Mouse (Mus musculus) lung, embryonic 15.5 days (tissue): ENCODE data around the gene Bcar1. TPM values are rescaled to one million over a fixed set of nuclear protein-coding genes. Genes with fewer than 3 reads are reported as not detected.

Experiments
- microRNA-seq: library from miRNA; unstranded; fragments of <30 nt; microRNA quantifications from one replicate; pipeline ENCODE4, GENCODE M21; 2016
- polyA plus RNA-seq: library from polyadenylated mRNA; unstranded; fragments of >200 nt; fragmentation: Nextera tagmentation; extraction: Ambion mirVana; gene quantifications from 2 replicates; pipeline ENCODE4 v1.2.1, GENCODE M21; 2015

The Bcar1 gene
- polyA plus RNA-seq, 1 experiment from 2014 or later = 42.6 TPM

Small RNAs within 50 kb of the gene (microRNA-seq; reads per million reads assigned to microRNA genes)
- gene Mir7076 = not detected

Other genes with a start within 250 kb of the Bcar1 start
- gene Wdr59, start 221.7 kb downstream of the Bcar1 start, polyA plus RNA-seq = 5.3 and 6.0 TPM in 2 replicates
- 31.5 and 35.2 TPM in 2 replicates for gene Znrf1, start 207.7 kb downstream of the Bcar1 start, polyA plus RNA-seq
- 0.54 and 0.63 TPM in 2 replicates for gene Ldhd, start 113.4 kb downstream of the Bcar1 start, polyA plus RNA-seq
- 18.9 and 20.0 TPM in 2 replicates for gene Zfp1, start 100.4 kb downstream of the Bcar1 start, polyA plus RNA-seq
- 0.17 and 10.5 TPM in 2 replicates for gene Ctrb1, start 52.8 kb downstream of the Bcar1 start, polyA plus RNA-seq
- 195 and 203 TPM in 2 replicates for gene Cfdp1, start 110.5 kb upstream of the Bcar1 start, polyA plus RNA-seq
- 9.2 and 10.2 TPM in 2 replicates for gene Tmem170, start 132.9 kb upstream of the Bcar1 start, polyA plus RNA-seq
- gene Chst5, start 166.6 kb upstream of the Bcar1 start, polyA plus RNA-seq = 11.4 and 12.0 TPM in 2 replicates
- gene Tmem231, start 190.1 kb upstream of the Bcar1 start, polyA plus RNA-seq = 18.1 and 18.2 TPM in 2 replicates
- gene Gabarapl2, start 196.9 kb upstream of the Bcar1 start, polyA plus RNA-seq = 181 and 184 TPM in 2 replicates
- gene Adat1, start 248.5 kb upstream of the Bcar1 start, polyA plus RNA-seq = 8.6 and 9.8 TPM in 2 replicates